Mouse (Mus musculus) spleen, adult 2 months (tissue): ENCODE results near the gene Wnt10a. TPM values are rescaled to one million over a fixed set of nuclear protein-coding genes. Genes with fewer than 3 reads are reported as not detected.

ENCODE experiments used
- DNase-seq, 2 experiments: peaks; one replicate each; pipeline versions ENCODE4 v3.0.0 to v3.0.0-alpha.2; 2012 to 2021; ENCODE audit warnings: low spot score in 2 of 2, low read depth in 1 of 2
- H3K27ac ChIP-seq: fragments of 200-500 bp; 2 replicates; pipeline ENCODE4 v1.5.1; 2012; ENCODE audit warnings: low read length, inconsistent platforms; ENCODE audit not compliant: insufficient read depth
- H3K27me3 ChIP-seq: fragments of 200-500 bp; 2 replicates; pipeline ENCODE4 v1.6.1; 2012; ENCODE audit warnings: mild to moderate bottlenecking, moderate library complexity, low read length, inconsistent platforms; ENCODE audit not compliant: control insufficient read depth, insufficient read depth
- H3K36me3 ChIP-seq: fragments of 200-500 bp; 2 replicates; pipeline ENCODE4 v1.6.1; 2012; ENCODE audit warnings: mild to moderate bottlenecking, low read length, inconsistent platforms; ENCODE audit not compliant: control insufficient read depth, insufficient read depth
- H3K4me1 ChIP-seq: fragments of 200-500 bp; 2 replicates; pipeline ENCODE4 v1.6.1; 2011; ENCODE audit warnings: inconsistent platforms; ENCODE audit not compliant: control insufficient read depth, insufficient read depth, insufficient read length
- H3K4me3 ChIP-seq: fragments of 200-500 bp; 2 replicates; pipeline ENCODE4 v1.5.1; 2011; ENCODE audit warnings: mild to moderate bottlenecking, inconsistent platforms; ENCODE audit not compliant: insufficient read depth, insufficient read length; ENCODE audit errors: extremely low read depth
- CTCF ChIP-seq: fragments of 200-500 bp; IDR thresholded peaks from 2 replicates; pipeline ENCODE4 v1.5.1; 2011; ENCODE audit warnings: mild to moderate bottlenecking, inconsistent platforms; ENCODE audit not compliant: insufficient read depth, insufficient read length, insufficient replicate concordance; ENCODE audit errors: extremely low read depth
- POLR2A ChIP-seq: fragments of 200-500 bp; IDR thresholded peaks from 2 replicates; pipeline ENCODE4 v1.6.1; 2011; ENCODE audit warnings: low read depth, low read length, inconsistent platforms
- WGBS: fragments of 180-500 bp; shearing (Covaris S2); methylation state at CpG from one replicate; pipeline ENCODE4 v1.1.7; 2018; 5-methylcytosine and 5-hydroxymethylcytosine counted together
- polyA plus RNA-seq: library from polyadenylated mRNA; depleted of rRNA; stranded (reverse); fragments of >200 nt; gene quantifications from 2 replicates; pipeline ENCODE4 v1.2.3, GENCODE M21; 2012

Wnt10a gene
- polyA plus RNA-seq, 1 experiment = 3.1 TPM

DNA sequence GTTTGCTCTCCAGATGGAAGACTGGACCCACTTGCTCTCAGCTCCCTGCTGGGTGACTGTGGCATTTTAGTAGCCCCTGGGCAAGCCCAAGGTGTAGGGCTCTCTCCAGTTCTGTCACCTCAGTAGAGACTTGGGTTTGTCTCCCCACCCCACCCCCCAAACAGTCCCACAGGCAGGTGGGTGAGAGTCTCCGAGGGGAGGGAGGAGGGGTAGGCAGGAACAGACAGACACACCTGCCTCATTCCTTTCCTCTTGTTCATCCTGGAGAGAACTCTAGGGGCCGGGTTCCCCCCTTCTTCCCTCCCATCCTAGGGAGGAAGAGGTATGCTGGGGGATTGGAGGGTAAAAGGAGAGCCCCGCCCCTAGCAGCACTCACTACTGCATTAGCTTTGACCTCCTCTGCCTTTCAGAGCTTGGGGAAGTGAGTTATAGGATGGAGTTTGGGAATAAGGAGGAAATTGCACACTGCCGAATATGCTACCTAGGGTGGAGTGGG is 14.1 kb downstream of the Wnt10a start:
- H3K36me3 ChIP-seq = no peaks in the 10 kb centered on the region
- peaks cover 48% of the 10 kb centered on the region for H3K4me1 ChIP-seq
- no peak overlapping the region for H3K27ac ChIP-seq
- H3K27me3 ChIP-seq = peaks cover 16% of the 10 kb centered on the region
- 36% methylated on average over 4 of the region's 4 CpGs for WGBS
- no peak overlapping the region for H3K4me3 ChIP-seq
- TF ChIP-seq CTCF (no peak), POLR2A (no peak)
- no peak for DNase-seq

GRCm38 (mm10) chr1:74805843-74806242 is 14.5 kb downstream of the Wnt10a start:
- no peak for DNase-seq
- Histone ChIP-seq H3K27ac (no peak overlapping the region), H3K36me3 (no peaks in the 10 kb centered on the region), H3K4me1 (peaks cover 44% of the 10 kb centered on the region), H3K27me3 (peaks cover 16% of the 10 kb centered on the region), H3K4me3 (no peak overlapping the region)
- WGBS = 23% methylated on average over 5 of the region's 5 CpGs
- TF ChIP-seq POLR2A (no peak), CTCF (no peak)

DNA sequence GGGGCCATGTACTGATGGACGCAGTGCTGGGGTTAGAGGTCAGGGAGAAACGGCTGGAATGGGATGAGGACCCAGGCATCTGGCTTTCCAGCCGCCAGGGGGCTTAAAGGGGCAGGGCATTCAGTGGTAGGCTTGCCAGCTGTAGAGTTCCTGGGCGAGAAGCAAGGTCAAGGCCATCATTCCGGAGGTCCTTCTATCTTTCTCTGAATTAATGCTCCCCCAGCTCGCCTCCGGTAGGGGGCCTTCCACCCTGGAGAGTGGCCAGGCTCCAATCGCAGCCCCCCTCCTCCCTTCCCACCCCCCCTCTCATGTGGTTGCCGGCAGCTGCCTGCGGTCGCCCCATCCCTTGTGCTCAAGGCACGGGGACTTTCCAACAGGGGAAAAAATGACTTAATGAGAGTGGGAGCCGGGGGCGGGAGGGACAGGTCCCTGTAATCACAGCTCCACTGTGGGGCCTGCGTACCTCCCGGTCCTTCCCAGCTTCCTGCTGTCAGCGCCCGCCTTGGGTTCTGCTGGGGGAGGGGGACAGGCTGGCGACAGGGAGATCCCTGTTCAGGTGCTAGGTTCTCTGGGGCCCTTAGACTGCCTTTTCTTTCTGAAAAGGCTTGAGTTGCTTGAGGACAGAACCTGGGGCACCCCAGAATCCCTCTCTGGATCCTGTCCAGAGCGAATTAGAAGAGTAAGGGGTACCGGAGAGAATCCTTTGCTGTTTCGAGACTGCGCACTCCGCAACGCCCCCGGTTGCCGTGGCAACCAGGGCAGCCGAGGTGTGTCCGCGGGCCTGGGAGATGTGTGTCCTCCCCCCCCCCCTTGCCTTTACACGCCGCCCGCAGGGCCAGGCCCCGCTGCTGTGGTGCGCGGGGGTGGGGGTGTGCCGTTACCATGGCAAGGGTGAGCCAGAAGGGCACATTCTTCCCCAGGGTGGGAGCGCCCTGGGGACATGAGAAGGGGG is 15.3 kb downstream of the Wnt10a start:
- TF ChIP-seq CTCF = 0 out of 2 replicates have a peak, but pooled peaks have one; percentile 6
- no peak for TF ChIP-seq POLR2A
- WGBS = under 1% methylated on average over 37 of the region's 38 CpGs
- no peak overlapping the region for H3K27ac ChIP-seq
- H3K27me3 ChIP-seq = peaks cover 16% of the 10 kb centered on the region
- H3K4me1 ChIP-seq = peaks cover 40% of the 10 kb centered on the region
- H3K36me3 ChIP-seq = no peaks in the 10 kb centered on the region
- DNase-seq = peak; percentile 43 to 52
- peak overlapping the region; percentile 42; the same call in 1 of the 2 replicates for H3K4me3 ChIP-seq

GRCm38 (mm10) chr1:74807551-74808071 is 16.3 kb downstream of the Wnt10a start:
- Histone ChIP-seq H3K27ac (no peak overlapping the region), H3K36me3 (no peaks in the 10 kb centered on the region), H3K27me3 (peaks cover 16% of the 10 kb centered on the region), H3K4me1 (peaks cover 34% of the 10 kb centered on the region), H3K4me3 (no peak overlapping the region)
- DNase-seq = no peak
- WGBS = 19% methylated on average over 23 of the region's 23 CpGs
- TF ChIP-seq CTCF = no peak
- TF ChIP-seq POLR2A = no peak

- TF ChIP-seq POLR2A (no peak), CTCF (peak; percentile 93; the same call in 1 of the 2 replicates)
- Histone ChIP-seq H3K36me3 (no peaks in the 10 kb centered on the region), H3K27ac (no peak overlapping the region), H3K4me3 (no peak overlapping the region), H3K4me1 (peaks cover 29% of the 10 kb centered on the region), H3K27me3 (peaks cover 16% of the 10 kb centered on the region)
- WGBS = 2% methylated on average over 16 of the region's 16 CpGs
- peak; percentile 70 to 86 for DNase-seq
Observed at GRCm38 (mm10) chr1:74808078-74808477, 16.8 kb downstream of the Wnt10a start.

DNA sequence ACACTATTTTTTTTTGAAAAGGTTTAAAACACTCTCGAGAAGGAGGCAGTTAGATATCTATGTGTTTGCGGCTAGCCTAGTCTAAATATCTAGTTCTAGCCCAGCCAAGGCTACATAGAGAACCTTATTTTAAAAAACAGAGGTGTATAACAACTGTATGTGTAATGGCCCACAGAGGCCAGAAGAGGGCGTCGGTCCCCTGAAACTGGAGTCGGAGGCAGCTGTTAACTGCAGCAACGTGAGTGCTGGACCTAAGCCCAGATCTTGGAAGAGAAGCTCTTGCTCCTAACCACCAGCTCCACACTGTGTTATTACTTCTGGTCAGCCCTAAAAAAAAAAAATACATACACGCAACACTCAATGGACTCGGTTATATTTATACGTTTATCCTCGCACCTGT is 17.7 kb downstream of the Wnt10a start:
- peaks cover 10% of the 10 kb centered on the region for H3K27me3 ChIP-seq
- no peak overlapping the region for H3K4me3 ChIP-seq
- no peaks in the 10 kb centered on the region for H3K36me3 ChIP-seq
- H3K27ac ChIP-seq = no peak overlapping the region
- TF ChIP-seq POLR2A = no peak
- 55% methylated on average over 10 of the region's 10 CpGs for WGBS
- DNase-seq = no peak
- H3K4me1 ChIP-seq = peaks cover 22% of the 10 kb centered on the region
